Mouse (Mus musculus) thymus, adult 2 months (tissue): ENCODE measurements around the gene Mettl23.

ENCODE experiments used
- CTCF ChIP-seq: fragments of 200-500 bp; IDR thresholded peaks from 2 replicates; pipeline ENCODE4 v1.5.1; 2012; ENCODE audit warnings: mild to moderate bottlenecking, control low read depth, low read length, moderate library complexity, borderline replicate concordance; ENCODE audit not compliant: control insufficient read depth, poor library complexity, insufficient read depth; ENCODE audit errors: extremely low read depth
- POLR2A ChIP-seq: fragments of 200-500 bp; IDR thresholded peaks from 2 replicates; pipeline ENCODE4 v1.6.1; 2012; ENCODE audit warnings: mild to moderate bottlenecking, low read length, control low read depth, moderate library complexity; ENCODE audit not compliant: control insufficient read depth, poor library complexity, insufficient read depth; ENCODE audit errors: extremely low read depth

- no peak for TF ChIP-seq POLR2A
- TF ChIP-seq CTCF, result no peak
These were observed 25.1 kb downstream of the Mettl23 start for GRCm38 (mm10) chr11:116868129-116868528.
